Mouse (Mus musculus) bone marrow macrophage, adult 2 months (primary cell): ENCODE results near the gene Fbxo8.

Source experiments
- CTCF ChIP-seq: IDR thresholded peaks from 2 replicates; pipeline ENCODE4 v1.5.1; 2012; ENCODE audit warnings: low read depth, mild to moderate bottlenecking, low read length, moderate library complexity
- POLR2A ChIP-seq: IDR thresholded peaks from 2 replicates; pipeline ENCODE4 v1.6.1; 2012; ENCODE audit warnings: mild to moderate bottlenecking, low read depth, low read length, borderline replicate concordance

DNA sequence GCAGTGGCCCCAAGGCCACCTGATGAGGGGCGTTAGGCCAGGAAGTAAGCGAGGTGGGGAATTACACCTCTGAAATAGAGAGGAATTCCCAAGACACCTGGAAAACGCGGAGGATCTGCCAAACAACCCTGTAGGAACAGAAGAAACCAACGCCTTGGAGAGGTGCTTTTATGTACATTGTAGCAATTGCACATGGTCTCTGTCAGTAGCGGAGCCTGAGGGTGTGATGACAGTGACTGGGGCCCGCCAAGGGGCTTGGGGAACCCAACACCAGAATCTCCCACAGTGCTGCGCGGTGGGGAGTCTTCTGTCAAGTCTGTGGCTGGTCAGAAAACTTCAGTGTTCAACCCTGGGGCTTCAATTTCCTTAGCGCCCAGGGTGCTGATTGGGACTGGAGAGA lies 72.5 kb downstream of the Fbxo8 start:
- TF ChIP-seq POLR2A (no peak), CTCF (no peak)
